Mouse (Mus musculus): ENCODE results near the gene Wdr4. TPM values are rescaled to one million over a fixed set of nuclear protein-coding genes. Genes with fewer than 3 reads are reported as not detected.
A peak's percentile ranks its signal among the peaks of the same experiment; 100 is the strongest.
"Not testable (repeated sequence)": the region's sequence is repeated elsewhere in the genome, so short reads cannot be mapped to it uniquely, and the experiment has no call there.

The Wdr4 gene
- total RNA-seq, 4 experiments from 2014 or later: 5.4 to 6.6 (median 5.7) TPM

DNA sequence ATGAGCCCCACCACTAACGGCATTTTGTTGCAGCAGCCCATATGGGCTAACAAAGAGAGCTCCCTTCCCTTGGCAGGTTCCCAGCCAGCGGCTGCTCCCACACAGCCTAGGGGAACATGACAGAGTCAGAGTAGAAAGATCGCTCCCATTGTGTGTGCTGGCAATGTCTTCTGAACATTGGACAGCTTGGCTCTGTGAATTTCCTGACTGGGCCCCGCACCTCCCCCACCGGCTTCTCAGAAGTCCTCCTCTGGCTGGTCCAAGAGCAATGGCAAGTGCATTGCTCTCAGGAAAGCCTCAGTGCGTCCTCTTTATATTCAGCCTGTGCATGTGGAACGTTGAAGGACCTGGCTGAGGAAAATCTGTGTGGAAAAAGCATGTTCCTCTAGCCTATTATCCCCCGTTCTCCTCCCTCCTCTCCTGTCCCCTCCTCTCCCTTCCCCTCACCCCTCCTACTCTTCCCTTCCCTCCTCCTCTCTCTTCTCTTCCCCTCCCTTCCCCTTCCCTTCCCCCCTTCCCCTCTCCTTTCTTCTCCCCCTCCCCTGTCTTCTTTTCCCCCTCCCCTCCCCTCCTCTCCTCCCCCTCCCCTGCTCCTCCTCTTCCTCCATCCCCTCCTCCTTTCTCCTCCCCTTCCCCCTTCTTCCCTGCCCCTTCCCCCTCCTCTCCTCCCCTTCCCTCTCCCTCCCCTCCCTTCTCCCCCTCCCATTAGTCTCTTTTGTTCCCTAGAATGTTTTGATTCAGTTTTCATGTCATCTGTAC, 16.3 kb upstream of the Wdr4 start:
- DNase-seq (ENCODE audit: low spot score in 2 of 2): peak; percentile 10 to 35

DNA sequence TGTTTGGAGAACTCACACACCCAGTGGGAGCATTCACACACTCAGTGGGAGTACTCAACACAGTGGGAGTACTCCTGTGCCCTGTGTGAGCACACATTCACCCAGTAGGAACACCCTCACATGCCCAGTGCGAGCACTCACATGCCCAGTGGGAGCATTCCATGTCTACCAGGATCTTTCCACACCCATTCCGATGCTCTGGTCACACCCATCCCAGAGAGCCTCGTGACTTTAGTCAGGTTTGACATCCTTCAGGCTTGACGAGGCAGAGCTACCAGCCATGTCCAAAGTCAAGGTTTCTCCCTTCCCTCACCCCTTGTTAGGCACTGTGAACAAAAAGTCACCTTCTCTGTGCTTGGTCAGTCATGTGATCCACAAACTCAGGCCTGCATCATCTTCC, 15.6 kb upstream of the Wdr4 start:
- no peak for DNase-seq (ENCODE audit: low spot score in 2 of 2)

- DNase-seq (ENCODE audit: low spot score in 2 of 2): not testable (repeated sequence)
These were observed 12.6 kb upstream of the Wdr4 start for GRCm38 (mm10) chr17:31532331-31532730.

DNA sequence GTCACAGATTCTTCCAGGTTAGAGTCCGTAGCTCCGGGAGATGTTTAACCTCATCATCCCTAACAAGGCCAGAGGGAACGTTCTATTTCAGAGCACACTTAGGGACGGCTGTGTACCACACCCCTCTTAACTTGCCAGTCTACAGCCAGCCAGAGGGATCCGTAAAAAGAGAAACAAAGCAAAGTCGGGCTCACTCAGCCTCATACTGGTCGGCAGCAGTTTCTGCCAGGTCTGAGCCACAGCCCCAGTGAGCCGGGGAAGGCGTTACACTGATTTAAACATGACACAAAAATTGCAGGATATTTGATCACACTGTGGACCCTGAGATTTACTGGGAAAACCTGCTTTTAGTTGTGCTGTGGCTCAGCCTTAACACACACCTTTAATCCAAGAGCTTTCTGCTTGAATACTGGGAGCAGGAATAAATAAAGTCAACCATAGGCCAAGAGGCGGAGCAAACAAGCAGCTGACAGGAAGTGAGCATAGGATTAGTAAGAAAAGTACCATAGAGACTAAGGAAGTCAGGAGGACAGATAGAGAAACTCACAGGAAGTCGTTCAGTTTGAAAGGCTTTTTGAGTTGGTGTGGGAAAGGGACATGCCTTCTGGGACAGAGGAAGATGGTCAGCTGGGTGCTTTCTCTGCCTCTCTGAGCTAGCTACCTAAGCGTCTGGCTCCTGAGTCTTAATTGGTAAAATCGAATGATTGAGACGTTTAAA, 11.8 kb upstream of the Wdr4 start:
- no peak for DNase-seq (ENCODE audit: low spot score in 2 of 2)

DNA sequence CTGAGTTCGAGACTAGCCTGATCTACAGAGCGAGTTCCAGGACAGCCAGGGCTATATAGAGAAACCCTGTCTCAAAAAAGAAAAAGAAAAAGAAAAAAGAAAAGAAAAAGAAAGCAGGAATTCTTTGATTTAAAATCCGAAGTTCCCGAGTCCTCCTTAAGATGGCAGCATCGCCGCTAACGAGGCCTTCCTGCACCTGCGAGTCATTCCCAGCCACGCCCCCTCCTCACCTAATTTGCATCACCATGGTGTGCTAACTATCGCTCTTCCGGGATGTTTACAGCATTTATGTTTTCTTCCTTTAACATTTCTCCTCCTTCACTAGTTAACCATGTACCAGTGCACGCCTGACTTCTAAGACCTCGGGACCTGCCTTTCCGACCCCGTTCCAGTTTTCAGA, 9.5 kb upstream of the Wdr4 start:
- no peak for DNase-seq (ENCODE audit: low spot score in 2 of 2)

GRCm38 (mm10) chr17:31525816-31526215, 6.0 kb upstream of the Wdr4 start:
- DNase-seq (ENCODE audit: low spot score in 2 of 2): no peak

- no peak for DNase-seq (ENCODE audit: low spot score in 2 of 2)
These were observed 5.3 kb upstream of the Wdr4 start for GRCm38 (mm10) chr17:31525114-31525513.

DNA sequence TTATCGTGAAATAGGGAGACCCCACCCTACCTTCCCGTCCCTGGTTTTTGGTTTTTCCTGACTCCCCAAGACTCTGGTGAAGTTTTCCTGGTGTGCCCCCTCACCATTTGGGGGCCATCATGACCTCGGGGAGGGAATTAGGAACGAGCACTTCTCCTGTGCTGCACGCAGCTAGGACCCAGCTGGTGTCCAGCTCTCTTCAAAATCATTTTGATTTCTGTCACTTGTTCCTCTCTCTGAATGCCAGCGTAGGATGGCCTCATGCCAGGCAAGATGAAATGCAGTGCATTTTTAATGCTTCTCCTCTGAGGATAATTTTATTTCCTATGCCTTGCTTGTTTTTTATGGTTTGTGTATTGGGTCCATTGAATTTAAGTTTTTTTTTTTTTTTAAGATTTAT, 2.2 kb upstream of the Wdr4 start:
- DNase-seq (ENCODE audit: low spot score in 2 of 2): no peak

GRCm38 (mm10) chr17:31520895-31521294, 1.1 kb upstream of the Wdr4 start:
- DNase-seq (ENCODE audit: low spot score in 2 of 2): peak; percentile 29 to 51

GRCm38 (mm10) chr17:31519344-31519945, 335 bp downstream of the Wdr4 start:
- no peak for DNase-seq (ENCODE audit: low spot score in 2 of 2)

DNA sequence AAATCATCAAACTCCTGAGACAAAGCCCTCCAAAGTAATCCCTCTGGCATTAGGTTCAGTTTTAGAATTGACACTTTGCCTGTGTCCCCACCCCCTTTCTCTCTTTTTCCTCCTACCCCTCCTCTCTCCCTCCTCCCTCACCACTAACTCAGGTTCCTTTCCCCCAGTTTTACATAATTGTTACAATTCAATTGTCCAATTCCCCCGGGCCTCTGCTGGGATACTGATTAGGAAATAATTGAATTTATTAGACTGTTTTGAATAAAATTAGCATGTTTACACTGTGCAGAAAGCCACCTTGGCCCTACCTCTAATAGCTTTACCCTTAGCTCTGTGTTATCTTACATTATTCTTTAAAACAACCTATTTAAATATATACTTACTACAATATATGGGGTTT, 5.1 kb downstream of the Wdr4 start:
- no peak for DNase-seq (ENCODE audit: low spot score in 2 of 2)

- no peak for DNase-seq (ENCODE audit: low spot score in 2 of 2)
These were observed 7.2 kb downstream of the Wdr4 start for GRCm38 (mm10) chr17:31512593-31512992.

GRCm38 (mm10) chr17:31511792-31512495, 7.8 kb downstream of the Wdr4 start:
- DNase-seq (ENCODE audit: low spot score in 2 of 2): peak; percentile 61 to 75

GRCm38 (mm10) chr17:31510944-31511343, 8.8 kb downstream of the Wdr4 start:
- DNase-seq (ENCODE audit: low spot score in 2 of 2): no peak

DNA sequence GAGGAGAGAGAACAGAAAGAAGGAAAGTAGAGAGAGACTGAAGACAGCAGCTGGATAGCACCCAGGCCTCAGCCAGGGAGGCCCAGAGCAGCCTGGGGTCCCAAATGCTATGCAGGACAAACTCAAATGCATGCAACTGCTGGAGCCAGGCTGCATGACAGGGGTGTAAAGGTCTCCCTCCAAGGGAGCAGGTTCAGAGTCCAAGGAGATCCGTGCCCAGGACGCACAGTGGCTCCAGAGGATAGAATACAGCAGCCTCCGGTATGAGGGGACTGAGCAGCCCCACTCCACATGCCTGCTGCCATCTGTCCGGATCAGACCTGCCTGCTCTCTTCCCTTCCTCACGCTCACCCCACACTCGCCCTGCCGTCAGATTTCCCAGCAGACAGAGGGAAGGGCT, 13.5 kb downstream of the Wdr4 start:
- DNase-seq (ENCODE audit: low spot score in 2 of 2): no peak

GRCm38 (mm10) chr17:31505013-31505412, 14.8 kb downstream of the Wdr4 start:
- DNase-seq (ENCODE audit: low spot score in 2 of 2): no peak

DNA sequence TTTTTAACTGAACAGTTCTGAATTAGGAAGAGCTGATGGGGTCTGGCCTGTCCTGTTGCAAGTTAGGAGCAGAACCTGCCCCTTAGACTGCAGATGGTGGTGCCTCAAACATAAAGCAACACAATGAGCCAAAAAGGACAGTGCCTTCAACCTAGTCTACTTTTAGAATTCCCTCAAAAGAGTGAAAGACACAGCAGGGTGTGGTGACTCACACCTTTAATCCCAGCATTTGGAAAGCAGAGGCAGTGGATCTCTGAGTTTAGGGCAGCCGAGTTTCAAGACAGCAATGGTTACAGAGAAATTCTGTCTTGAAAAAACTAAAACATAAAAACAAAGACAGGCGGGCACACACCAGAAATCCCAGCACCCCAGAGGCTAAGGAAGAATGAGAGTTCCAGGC, 15.8 kb downstream of the Wdr4 start:
- no peak for DNase-seq (ENCODE audit: low spot score in 2 of 2)

DNA sequence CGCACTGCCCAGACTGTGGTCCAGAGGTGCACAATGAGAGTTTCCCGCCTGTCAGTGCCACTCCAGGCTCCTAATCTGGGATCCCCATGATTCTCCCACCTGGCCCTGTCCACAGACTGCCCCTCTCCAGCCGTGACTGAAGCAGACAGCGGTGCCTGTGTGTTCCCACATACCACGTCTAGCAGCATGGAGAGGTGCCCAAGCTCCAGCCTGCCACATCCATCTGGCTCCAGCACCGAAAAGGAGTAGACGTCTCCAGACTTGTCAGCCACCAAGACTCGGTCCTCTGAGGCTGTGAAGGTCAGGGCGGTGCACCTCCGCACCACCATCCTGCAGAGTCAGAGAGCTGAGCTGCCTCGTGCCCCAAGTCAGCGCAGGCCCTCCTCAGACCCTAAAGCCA, 16.4 kb downstream of the Wdr4 start:
- DNase-seq (ENCODE audit: low spot score in 2 of 2): no peak

DNA sequence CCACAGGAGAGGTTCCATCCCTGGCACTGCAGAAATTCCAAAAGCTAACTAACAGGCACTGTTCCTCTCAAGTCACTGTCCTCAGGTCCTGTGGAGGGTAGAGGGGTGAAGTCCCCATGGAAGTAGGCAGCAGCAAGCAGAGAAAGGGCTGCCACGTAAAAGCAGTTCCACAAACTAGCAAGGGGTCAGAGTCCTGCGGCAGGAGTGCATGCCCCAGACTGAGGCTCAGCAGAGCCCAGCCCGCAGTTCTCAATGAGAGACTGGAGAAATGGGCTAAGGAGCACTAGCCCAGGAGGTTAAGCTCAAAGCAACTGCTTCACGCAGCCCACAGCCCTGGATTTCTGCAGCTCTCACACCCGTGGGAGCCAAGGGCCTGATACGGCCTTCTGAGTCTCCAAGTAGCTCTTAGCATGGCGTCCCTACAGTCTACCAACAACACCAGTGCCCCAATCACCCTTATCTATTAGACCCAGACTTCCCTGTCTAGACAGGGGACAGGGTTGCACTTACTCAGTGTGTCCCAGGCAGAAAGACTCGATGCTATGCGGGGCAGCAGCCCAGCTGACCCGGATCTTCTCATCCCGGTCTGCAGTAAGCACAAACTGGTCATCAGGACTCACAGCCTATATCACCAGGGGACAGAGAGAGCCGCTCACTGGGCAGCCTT, 17.4 kb downstream of the Wdr4 start:
- DNase-seq (ENCODE audit: low spot score in 2 of 2): no peak

DNA sequence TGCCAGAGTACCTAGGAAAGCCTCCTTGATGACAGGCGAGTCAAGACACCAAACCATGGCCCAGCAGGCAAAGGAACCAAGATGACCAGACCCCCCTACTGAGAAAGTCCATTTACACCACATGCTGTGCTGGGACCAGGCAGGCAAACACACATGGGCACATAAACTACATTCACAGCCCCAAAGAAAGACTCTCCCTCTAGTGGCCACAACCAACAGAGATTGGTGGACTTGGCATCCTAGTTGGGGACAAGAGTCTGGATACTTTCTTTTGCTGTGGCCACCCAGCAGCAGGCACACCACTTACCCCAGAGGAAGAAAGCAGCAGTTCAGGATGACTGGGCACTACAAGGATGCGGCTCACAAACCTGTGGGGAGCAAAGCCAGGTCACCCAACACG, 18.9 kb downstream of the Wdr4 start:
- no peak for DNase-seq (ENCODE audit: low spot score in 2 of 2)

DNA sequence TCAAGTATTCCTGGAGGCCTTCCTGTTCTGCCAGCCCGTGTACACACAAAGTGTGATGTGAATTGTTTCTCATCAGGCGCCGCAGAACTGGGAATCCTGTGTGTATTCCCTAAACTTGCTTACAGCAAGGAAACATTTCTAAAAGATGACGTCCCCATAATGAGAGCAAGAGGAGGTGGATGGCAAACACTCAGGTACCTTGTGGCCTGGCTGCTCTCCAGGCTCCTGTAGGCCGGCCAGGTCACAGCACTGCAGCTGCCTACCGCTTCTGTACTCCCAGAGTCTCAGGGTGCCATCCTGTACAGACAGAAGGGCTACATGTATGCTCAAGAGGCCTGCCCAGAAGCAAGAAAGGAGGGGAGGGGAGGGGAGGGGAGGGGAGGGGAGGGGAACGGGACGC, 19.4 kb downstream of the Wdr4 start:
- no peak for DNase-seq (ENCODE audit: low spot score in 2 of 2)

All from gastrocnemius, adult 8-10 months (tissue).